Mouse (Mus musculus) midbrain, embryonic 11.5 days (tissue): ENCODE data around the gene Olfr318. TPM values are rescaled to one million over a fixed set of nuclear protein-coding genes. Genes with fewer than 3 reads are reported as not detected.
"Not testable (repeated sequence)": the region's sequence is repeated elsewhere in the genome, so short reads cannot be mapped to it uniquely, and the experiment has no call there.

Experiments
- ATAC-seq: fragments of 200-750 bp; cut with Nextera tagmentation; 2 replicates; pipeline ENCODE4 v1.8.0; 2017; ENCODE audit warnings: moderate TSS enrichment, moderate library complexity; ENCODE audit not compliant: low FRiP score
- DNase-seq: peaks from one replicate; pipeline ENCODE4 v3.0.0; 2015; ENCODE audit warnings: low spot score; ENCODE audit errors: missing footprints
- H3K27ac ChIP-seq: fragments of 300-500 bp; sonication (generic); 2 replicates; pipeline ENCODE4 v1.5.1; 2014; ENCODE audit warnings: low read depth, low read length
- H3K27me3 ChIP-seq: fragments of 300-500 bp; sonication (generic); 2 replicates; pipeline ENCODE4 v1.6.1; 2014; ENCODE audit warnings: mild to moderate bottlenecking, low read length, moderate library complexity, mixed read lengths; ENCODE audit not compliant: control insufficient read depth, insufficient read depth
- H3K36me3 ChIP-seq: fragments of 300-500 bp; sonication (generic); 2 replicates; pipeline ENCODE4 v1.6.1; 2014; ENCODE audit warnings: mild to moderate bottlenecking, low read length, moderate library complexity, mixed read lengths; ENCODE audit not compliant: control insufficient read depth, insufficient read depth
- H3K4me1 ChIP-seq: fragments of 300-500 bp; sonication (generic); 2 replicates; pipeline ENCODE4 v1.6.1; 2014; ENCODE audit warnings: low read length; ENCODE audit not compliant: control insufficient read depth, insufficient read depth
- H3K4me2 ChIP-seq: fragments of 300-500 bp; sonication (generic); 2 replicates; pipeline ENCODE4 v1.6.1; 2014; ENCODE audit warnings: mild to moderate bottlenecking, moderate library complexity
- H3K4me3 ChIP-seq: fragments of 300-500 bp; sonication (generic); 2 replicates; pipeline ENCODE4 v1.5.1; 2014; ENCODE audit warnings: low read depth, low read length
- H3K9ac ChIP-seq: fragments of 300-500 bp; sonication (generic); 2 replicates; pipeline ENCODE4 v1.6.1; 2014; ENCODE audit warnings: low read length
- H3K9me3 ChIP-seq: fragments of 300-500 bp; sonication (generic); 2 replicates; pipeline ENCODE4 v1.6.1; 2016; ENCODE audit warnings: low read length; ENCODE audit not compliant: control insufficient read depth
- WGBS: fragments of 180-500 bp; shearing (Covaris S2); extraction: QIAGEN DNeasy Blood & Tissue Kit; methylation state at CpG from one replicate; pipeline ENCODE4 v1.1.7; 2014; 5-methylcytosine and 5-hydroxymethylcytosine counted together
- polyA plus RNA-seq: library from polyadenylated mRNA; unstranded; fragments of >200 nt; fragmentation: Nextera tagmentation; extraction: Ambion mirVana; gene quantifications from 2 replicates; pipeline ENCODE4 v1.2.1, GENCODE M21; 2014

Olfr318 gene
- not detected in 2 replicates for polyA plus RNA-seq

DNA sequence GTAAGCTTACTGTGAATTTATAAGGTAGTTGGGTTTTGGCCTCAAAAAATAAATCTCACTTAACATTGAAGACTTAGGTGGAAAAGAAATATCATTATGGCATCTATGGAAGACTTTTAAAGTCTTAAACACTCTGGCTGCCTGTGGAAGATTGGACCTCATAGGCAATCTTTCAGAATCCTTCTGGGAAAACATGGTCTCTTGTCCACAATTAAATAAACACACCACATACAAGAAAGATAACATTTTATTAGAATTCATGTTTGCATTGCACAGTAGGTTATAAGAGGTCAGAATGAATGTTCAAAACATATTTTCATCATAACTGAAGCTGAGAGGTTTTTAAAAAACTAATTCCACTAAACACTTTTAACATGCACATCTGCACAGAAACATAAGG, at the start of gene Olfr318:
Olfr318 (minus strand) TSS at position 101 of the 400 bp plus-strand sequence.
- no peak for ATAC-seq
- DNase-seq: no peak
- Histone ChIP-seq H3K4me2 (no peak within 1 kb of the TSS), H3K36me3 (no peaks in the 10 kb centered on the region), H3K9ac (no peak within 1 kb of the TSS), H3K27me3 (no peaks in the 10 kb centered on the region), H3K9me3 (no peaks in the 10 kb centered on the region), H3K4me1 (no peaks in the 10 kb centered on the region), H3K27ac (no peak within 1 kb of the TSS), H3K4me3 (no peak within 1 kb of the TSS)

DNA sequence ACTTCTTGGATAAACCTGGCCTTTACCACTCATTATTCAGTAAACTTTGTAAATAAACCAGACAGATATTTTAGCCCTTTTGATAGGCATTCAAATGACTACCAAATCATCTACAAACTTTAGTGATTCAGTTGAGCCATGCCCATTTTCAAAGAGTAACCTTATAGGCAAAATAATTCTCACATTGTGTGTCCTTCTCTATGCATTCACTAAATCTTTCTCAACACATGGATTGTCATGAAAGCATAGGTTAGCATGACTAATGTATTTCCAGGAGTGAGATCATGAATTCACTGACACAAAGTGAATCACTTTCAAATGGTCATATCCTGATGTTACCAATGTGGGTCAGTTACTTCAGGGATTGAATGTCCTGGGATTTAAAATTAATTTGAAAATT, 49.1 kb upstream of the Olfr318 start, which contains the start of gene Olfr315:
Olfr315 (plus strand) TSS at position 301 of the 400 bp plus-strand sequence.
- H3K27ac ChIP-seq: no peak within 1 kb of the TSS
- ATAC-seq: no peak

DNA sequence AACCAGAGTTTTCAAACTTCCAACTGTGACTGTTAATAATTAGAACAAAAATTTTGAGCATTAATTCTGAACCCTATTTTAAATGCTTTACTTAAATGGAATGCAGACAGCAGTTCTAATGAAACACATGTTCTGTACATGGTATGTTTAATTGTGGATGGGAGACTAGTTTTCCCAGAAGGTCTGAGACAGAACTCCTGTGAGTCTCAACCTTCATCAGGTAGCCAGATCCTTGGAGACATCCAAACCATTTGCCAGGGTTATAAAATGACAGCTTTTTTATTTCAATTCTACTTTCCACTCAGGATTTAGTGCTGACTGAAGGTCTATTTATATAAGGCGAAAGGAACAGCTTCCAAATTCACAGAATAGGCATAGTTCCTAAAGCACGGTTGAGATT, 28.6 kb upstream of the Olfr318 start, which contains the start of gene Olfr316:
Olfr316 (plus strand) TSS at position 301 of the 400 bp plus-strand sequence.
- H3K9ac ChIP-seq: no peak within 1 kb of the TSS
- no peak within 1 kb of the TSS for H3K4me3 ChIP-seq
- no peaks in the 10 kb centered on the region for H3K36me3 ChIP-seq
- no peaks in the 10 kb centered on the region for H3K27me3 ChIP-seq
- no peak within 1 kb of the TSS for H3K27ac ChIP-seq
- DNase-seq (no peak), ATAC-seq (no peak)
- no peak within 1 kb of the TSS for H3K4me2 ChIP-seq
- no peaks in the 10 kb centered on the region for H3K9me3 ChIP-seq
- H3K4me1 ChIP-seq: no peaks in the 10 kb centered on the region
- 89% methylated on average over 2 of the region's 2 CpGs for WGBS

More for the DNA sequence above, 49.1 kb upstream of the Olfr318 start, which contains the start of gene Olfr315:
- no peaks in the 10 kb centered on the region for H3K9me3 ChIP-seq
- H3K4me3 ChIP-seq: no peak within 1 kb of the TSS
- H3K9ac ChIP-seq: no peak within 1 kb of the TSS
- no peak within 1 kb of the TSS for H3K4me2 ChIP-seq
- H3K4me1 ChIP-seq: no peaks in the 10 kb centered on the region
- DNase-seq: no peak
- no peaks in the 10 kb centered on the region for H3K27me3 ChIP-seq
- no peaks in the 10 kb centered on the region for H3K36me3 ChIP-seq

DNA sequence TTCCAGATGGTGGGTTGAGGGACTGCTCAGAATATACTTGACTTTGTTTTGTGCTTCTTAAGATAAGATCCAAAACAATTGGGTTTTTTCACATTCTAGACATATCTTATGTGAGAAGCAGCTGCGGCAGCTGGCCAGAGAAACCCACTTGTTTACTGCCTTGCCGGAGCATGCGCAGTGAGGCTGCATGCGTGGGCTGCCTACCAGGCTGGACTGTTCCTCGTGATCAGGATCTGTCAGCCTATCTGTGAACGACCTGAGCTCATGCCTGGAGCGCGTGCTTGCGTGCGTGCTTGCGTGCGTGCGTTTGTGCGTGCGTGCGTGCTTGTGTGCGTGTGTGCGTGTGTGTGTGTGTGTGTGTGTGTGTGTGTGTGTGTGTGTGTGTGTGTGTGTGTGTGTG, 27.3 kb upstream of the Olfr318 start:
- WGBS: 96% methylated on average over 16 of the region's 18 CpGs
- not testable (repeated sequence) for ATAC-seq, H3K4me3 ChIP-seq, H3K27me3 ChIP-seq, H3K4me2 ChIP-seq, H3K4me1 ChIP-seq, DNase-seq, H3K36me3 ChIP-seq, H3K27ac ChIP-seq, H3K9ac ChIP-seq, H3K9me3 ChIP-seq

DNA sequence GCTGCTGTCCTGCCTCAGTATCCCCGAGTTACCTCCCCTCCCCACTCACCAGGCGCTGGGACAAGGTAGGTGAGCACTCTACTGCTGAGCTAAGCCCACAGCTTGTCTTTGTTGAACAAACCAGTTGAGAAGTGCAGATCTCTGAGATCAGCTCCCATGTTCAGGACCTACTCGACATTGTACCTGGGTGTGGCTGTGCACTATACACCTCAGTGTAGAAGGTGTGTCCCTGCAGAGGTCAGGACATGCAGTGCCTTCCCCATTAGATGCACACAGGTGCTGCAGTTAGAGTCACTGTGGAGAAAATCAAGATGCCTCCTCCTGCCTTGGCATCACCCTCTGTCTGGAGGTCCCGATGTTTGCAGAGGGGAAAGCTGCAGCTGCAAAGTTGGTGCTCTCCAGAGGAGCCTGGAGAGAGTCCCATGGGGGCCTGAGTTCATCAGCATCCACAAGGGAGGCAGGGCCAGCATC, 15.0 kb upstream of the Olfr318 start, which contains the start of gene Olfr317:
Olfr317 (minus strand) TSS at position 421 of the 471 bp plus-strand sequence.
- Histone ChIP-seq H3K4me3 (no peak within 1 kb of the TSS), H3K27me3 (no peaks in the 10 kb centered on the region), H3K4me2 (no peak within 1 kb of the TSS), H3K27ac (no peak within 1 kb of the TSS), H3K9me3 (no peaks in the 10 kb centered on the region), H3K4me1 (no peaks in the 10 kb centered on the region), H3K36me3 (no peaks in the 10 kb centered on the region), H3K9ac (no peak within 1 kb of the TSS)
- WGBS: 71% methylated on average over 4 of the region's 4 CpGs
- ATAC-seq (no peak), DNase-seq (no peak)

DNA sequence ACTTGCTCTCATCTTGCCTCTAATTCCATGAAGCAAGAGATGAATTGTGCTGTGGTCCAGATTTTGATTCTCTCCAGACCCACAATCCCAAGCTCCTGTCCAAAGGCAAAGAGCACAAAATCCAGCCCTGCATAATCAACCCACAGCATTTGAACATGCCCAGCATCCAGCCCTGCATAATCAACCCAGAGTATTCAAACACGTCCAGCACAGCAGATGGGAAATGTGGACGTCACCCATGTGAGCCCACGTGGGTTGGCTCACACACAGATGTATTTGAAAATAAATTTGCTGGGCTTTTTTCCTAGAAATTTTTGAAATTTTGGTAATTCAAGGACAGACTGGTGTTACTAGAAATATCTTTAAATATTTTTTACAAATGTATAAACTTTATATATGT, 9.6 kb upstream of the Olfr318 start:
- H3K4me3 ChIP-seq: no peak overlapping the region
- no peak overlapping the region for H3K27ac ChIP-seq
- DNase-seq (no peak), ATAC-seq (no peak)
- no peaks in the 10 kb centered on the region for H3K36me3 ChIP-seq
- H3K4me2 ChIP-seq: no peak overlapping the region
- no peak overlapping the region for H3K9ac ChIP-seq
- WGBS: 78% methylated on average over 3 of the region's 3 CpGs
- no peaks in the 10 kb centered on the region for H3K27me3 ChIP-seq
- H3K4me1 ChIP-seq: no peaks in the 10 kb centered on the region
- no peaks in the 10 kb centered on the region for H3K9me3 ChIP-seq

DNA sequence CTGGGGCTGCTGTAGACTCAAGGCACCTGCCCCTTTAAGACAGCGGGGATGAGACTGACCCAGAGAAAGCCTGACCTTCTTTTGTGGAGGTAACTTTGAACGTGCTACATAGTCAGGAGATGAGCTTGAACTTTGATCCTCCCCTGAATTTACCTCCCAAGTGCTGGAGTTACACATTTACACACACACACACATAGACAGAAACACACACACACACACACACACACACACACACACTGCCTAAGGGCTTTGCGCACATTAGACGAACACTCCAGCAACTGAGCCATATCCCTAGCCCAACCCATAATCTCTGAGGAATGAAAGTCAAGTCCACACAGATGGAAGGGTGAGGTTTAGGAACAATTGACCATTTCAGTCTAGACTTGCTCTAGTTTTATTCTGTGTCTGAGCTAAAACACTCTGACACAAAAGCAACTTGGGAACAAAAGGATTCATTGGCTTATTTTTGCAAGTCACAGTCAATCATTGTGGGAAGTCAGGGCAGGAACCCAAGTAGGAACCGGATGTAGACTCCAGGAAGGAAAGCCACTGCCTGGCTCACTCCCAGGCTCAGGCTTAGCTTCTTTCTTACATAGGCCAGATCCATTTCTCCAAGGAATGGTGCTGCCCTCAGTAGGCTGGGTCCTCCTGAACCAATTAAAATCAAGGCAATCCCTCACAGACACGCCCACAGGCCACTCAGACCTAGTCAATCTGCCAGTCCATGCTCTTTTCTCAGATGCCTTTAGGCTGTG, 4.3 kb upstream of the Olfr318 start:
- not testable (repeated sequence) for ATAC-seq, H3K9me3 ChIP-seq, H3K9ac ChIP-seq, DNase-seq, H3K27ac ChIP-seq, H3K27me3 ChIP-seq, H3K4me2 ChIP-seq, H3K36me3 ChIP-seq, H3K4me1 ChIP-seq, H3K4me3 ChIP-seq
- WGBS: 81% methylated on average over 6 of the region's 6 CpGs

DNA sequence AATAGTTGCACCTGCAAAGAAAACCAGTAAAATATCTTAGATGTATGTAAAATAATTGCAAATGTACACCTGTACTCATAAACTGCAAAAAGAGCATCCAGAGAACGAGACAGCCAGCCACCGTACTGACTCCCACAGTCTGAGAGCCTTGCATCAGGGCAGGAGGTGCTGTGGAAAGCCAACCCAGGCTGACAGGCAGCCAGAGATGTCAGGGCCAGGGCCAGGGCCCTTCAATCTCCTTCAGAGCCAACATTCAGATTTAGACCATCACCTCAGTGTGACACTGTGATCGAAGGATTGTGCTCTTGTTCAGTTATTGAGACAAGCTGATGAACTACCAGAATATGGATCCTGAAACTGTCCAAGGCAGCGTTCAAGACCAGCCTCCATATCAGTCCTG, 4.1 kb downstream of the Olfr318 start:
- 86% methylated on average over 4 of the region's 4 CpGs for WGBS
- no peak overlapping the region for H3K27ac ChIP-seq
- no peaks in the 10 kb centered on the region for H3K36me3 ChIP-seq
- DNase-seq: no peak
- H3K27me3 ChIP-seq: no peaks in the 10 kb centered on the region
- no peak overlapping the region for H3K4me3 ChIP-seq
- H3K9ac ChIP-seq: no peak overlapping the region
- no peak for ATAC-seq
- no peaks in the 10 kb centered on the region for H3K9me3 ChIP-seq
- no peaks in the 10 kb centered on the region for H3K4me1 ChIP-seq
- H3K4me2 ChIP-seq: no peak overlapping the region

DNA sequence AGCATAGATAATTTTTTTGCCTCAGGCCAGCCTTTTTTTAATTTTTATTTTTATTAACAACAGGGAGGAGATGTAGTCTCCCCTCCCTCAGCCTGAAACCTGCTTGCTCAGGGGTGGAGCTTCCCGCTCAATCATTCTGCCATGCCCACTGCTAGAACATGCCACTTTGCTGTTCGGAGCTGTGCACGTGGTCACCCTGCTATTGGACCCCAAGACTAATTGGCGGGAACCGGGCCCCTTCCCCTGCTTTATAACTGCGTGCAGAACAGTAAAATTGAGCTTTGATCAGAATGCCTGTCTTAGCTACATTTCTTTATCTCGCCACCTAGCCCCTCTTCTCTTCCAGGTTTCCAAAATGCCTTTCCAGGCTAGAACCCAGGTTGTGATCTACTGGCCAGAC, 6.1 kb downstream of the Olfr318 start:
- not testable (repeated sequence) for ATAC-seq, H3K27me3 ChIP-seq, H3K9ac ChIP-seq, H3K27ac ChIP-seq, DNase-seq, H3K4me2 ChIP-seq, H3K9me3 ChIP-seq, H3K36me3 ChIP-seq, H3K4me3 ChIP-seq, H3K4me1 ChIP-seq
- 90% methylated on average over 6 of the region's 7 CpGs for WGBS
